Mouse (Mus musculus) embryonic facial prominence, embryonic 15.5 days (tissue): Measurements from ENCODE around the gene Rxfp4. TPM values are rescaled to one million over a fixed set of nuclear protein-coding genes. Genes with fewer than 3 reads are reported as not detected.

ENCODE experiments used
- ATAC-seq: fragments of 200-750 bp; cut with Nextera tagmentation; 2 replicates; pipeline ENCODE4 v1.8.0; 2017; ENCODE audit warnings: low read depth, moderate TSS enrichment; ENCODE audit not compliant: insufficient number of reproducible peaks, low FRiP score, low TSS enrichment
- H3K27ac ChIP-seq: fragments of 300-500 bp; sonication (generic); replicated peaks from 2 replicates; pipeline ENCODE4 v1.5.1; 2015; ENCODE audit warnings: mild to moderate bottlenecking, inconsistent platforms
- H3K27me3 ChIP-seq: fragments of 300-500 bp; sonication (generic); 2 replicates; pipeline ENCODE4 v1.6.1; 2015; ENCODE audit warnings: inconsistent platforms
- H3K36me3 ChIP-seq: fragments of 300-500 bp; sonication (generic); 2 replicates; pipeline ENCODE4 v1.6.1; 2015; ENCODE audit warnings: mild to moderate bottlenecking, inconsistent platforms
- H3K4me1 ChIP-seq: fragments of 300-500 bp; sonication (generic); 2 replicates; pipeline ENCODE4 v1.6.1; 2015; ENCODE audit warnings: inconsistent platforms
- H3K4me2 ChIP-seq: fragments of 300-500 bp; sonication (generic); replicated peaks from 2 replicates; pipeline ENCODE4 v1.6.1; 2015; ENCODE audit warnings: mild to moderate bottlenecking, inconsistent platforms
- H3K4me3 ChIP-seq: fragments of 300-500 bp; sonication (generic); replicated peaks from 2 replicates; pipeline ENCODE4 v1.5.1; 2015; ENCODE audit warnings: mild to moderate bottlenecking, inconsistent platforms
- H3K9ac ChIP-seq: fragments of 300-500 bp; sonication (generic); 2 replicates; pipeline ENCODE4 v1.6.1; 2015; ENCODE audit warnings: inconsistent platforms
- H3K9me3 ChIP-seq: fragments of 300-500 bp; sonication (generic); replicated peaks from 2 replicates; pipeline ENCODE4 v1.6.1; 2016; ENCODE audit warnings: inconsistent platforms
- WGBS: fragments of 180-500 bp; shearing (Covaris S2); methylation state at CpG from one replicate; pipeline ENCODE4 v1.1.7; 2015; 5-methylcytosine and 5-hydroxymethylcytosine counted together
- polyA plus RNA-seq: library from polyadenylated mRNA; unstranded; fragments of >200 nt; fragmentation: Nextera tagmentation; extraction: Ambion mirVana; gene quantifications from 2 replicates; pipeline ENCODE4 v1.2.1, GENCODE M21; 2015

Rxfp4 gene
- polyA plus RNA-seq, 1 experiment from 2014 or later = not detected

GRCm38 (mm10) chr3:88604863-88605262, 48.1 kb downstream of the Rxfp4 start:
- Histone ChIP-seq H3K9ac (no peak overlapping the region), H3K4me2 (no peak overlapping the region), H3K27me3 (no peaks in the 10 kb centered on the region), H3K9me3 (no peaks in the 10 kb centered on the region), H3K4me1 (peaks cover 11% of the 10 kb centered on the region), H3K27ac (no peak overlapping the region), H3K36me3 (no peaks in the 10 kb centered on the region), H3K4me3 (no peak overlapping the region)
- ATAC-seq = no peak
- WGBS = 86% methylated on average over 7 of the region's 7 CpGs

- Histone ChIP-seq H3K4me3 (no peak overlapping the region), H3K4me1 (peaks cover 11% of the 10 kb centered on the region), H3K27me3 (no peaks in the 10 kb centered on the region), H3K9ac (no peak overlapping the region), H3K27ac (no peak overlapping the region), H3K36me3 (no peaks in the 10 kb centered on the region), H3K4me2 (no peak overlapping the region), H3K9me3 (no peaks in the 10 kb centered on the region)
- WGBS = 18% methylated on average over 6 of the region's 6 CpGs
- ATAC-seq = 0 out of 2 replicates have a peak, but pooled peaks have one; percentile 45
Measured at GRCm38 (mm10) chr3:88603714-88604161, 49.2 kb downstream of the Rxfp4 start.

GRCm38 (mm10) chr3:88602466-88602865, 50.5 kb downstream of the Rxfp4 start:
- 72% methylated on average over 4 of the region's 4 CpGs for WGBS
- Histone ChIP-seq H3K9me3 (no peaks in the 10 kb centered on the region), H3K27ac (no peak overlapping the region), H3K27me3 (no peaks in the 10 kb centered on the region), H3K4me3 (no peak overlapping the region), H3K4me1 (peaks cover 5% of the 10 kb centered on the region), H3K9ac (no peak overlapping the region), H3K36me3 (no peaks in the 10 kb centered on the region), H3K4me2 (no peak overlapping the region)
- ATAC-seq = no peak

Other genes with a start within 250 kb of the Rxfp4 start
- 96.0 and 108 TPM in 2 replicates for gene Pmf1, start 242.8 kb downstream of the Rxfp4 start, polyA plus RNA-seq
- gene Slc25a44, start 228.0 kb downstream of the Rxfp4 start, polyA plus RNA-seq = 16.3 and 17.9 TPM in 2 replicates
- 18.5 and 21.9 TPM in 2 replicates for gene Sema4a, start 192.0 kb downstream of the Rxfp4 start, polyA plus RNA-seq
- gene Lmna, start 143.2 kb downstream of the Rxfp4 start, polyA plus RNA-seq = 625 and 678 TPM in 2 replicates
- gene Mex3a, start 120.7 kb downstream of the Rxfp4 start, polyA plus RNA-seq = 22.5 and 22.8 TPM in 2 replicates
- gene Rab25, start 104.8 kb downstream of the Rxfp4 start, polyA plus RNA-seq = 96.3 and 107 TPM in 2 replicates
- 183 and 199 TPM in 2 replicates for gene Lamtor2, start 100.1 kb downstream of the Rxfp4 start, polyA plus RNA-seq
- gene Ubqln4, start 99.4 kb downstream of the Rxfp4 start, polyA plus RNA-seq = 44.4 and 47.6 TPM in 2 replicates
- 339 and 341 TPM in 2 replicates for gene Ssr2, start 77.3 kb downstream of the Rxfp4 start, polyA plus RNA-seq
- gene Arhgef2, start 47.2 kb downstream of the Rxfp4 start, polyA plus RNA-seq = 96.6 and 97.9 TPM in 2 replicates
- gene Khdc4, start 32.7 kb upstream of the Rxfp4 start, polyA plus RNA-seq = 78.6 and 91.4 TPM in 2 replicates
- 68.3 and 71.6 TPM in 2 replicates for gene Rit1, start 63.7 kb upstream of the Rxfp4 start, polyA plus RNA-seq
- gene Syt11, start 122.0 kb upstream of the Rxfp4 start, polyA plus RNA-seq = 19.0 and 23.3 TPM in 2 replicates
- gene Gon4l, start 182.1 kb upstream of the Rxfp4 start, polyA plus RNA-seq = 9.7 and 10.5 TPM in 2 replicates